Mouse (Mus musculus) heart, postnatal 0 days (tissue): ENCODE results near the gene Mb21d2.

Source experiments
- CTCF ChIP-seq: IDR thresholded peaks from 2 replicates; pipeline ENCODE4 v1.5.1; 2016; ENCODE audit warnings: antibody characterized with exemption, control low read depth, low read depth
- EP300 ChIP-seq: IDR thresholded peaks from 2 replicates; pipeline ENCODE4 v1.6.1; 2016; ENCODE audit warnings: antibody characterized with exemption, low read depth

DNA sequence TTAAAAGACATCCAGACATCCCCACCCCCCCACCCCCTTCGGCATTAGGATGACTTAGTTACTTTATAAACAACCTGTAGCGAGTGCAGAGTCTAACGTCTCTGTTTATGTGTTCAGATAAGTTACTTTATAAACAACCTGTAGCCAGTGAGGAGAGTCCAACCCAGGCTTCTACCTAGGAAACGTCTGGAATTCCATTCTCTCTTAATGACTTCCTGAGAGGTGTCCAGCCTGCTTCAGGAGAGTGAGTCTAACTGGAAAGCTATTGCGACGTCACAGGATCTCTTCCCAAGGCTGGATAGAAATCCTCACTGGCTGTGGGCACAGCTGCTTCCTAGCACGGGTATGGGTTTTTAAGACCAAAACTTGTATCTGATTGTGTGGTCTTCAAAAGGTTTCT, 67.4 kb downstream of the Mb21d2 start:
- TF ChIP-seq EP300 = no peak
- TF ChIP-seq CTCF = no peak
